Mouse (Mus musculus): ENCODE results near the gene Fam120b. TPM values are rescaled to one million over a fixed set of nuclear protein-coding genes. Genes with fewer than 3 reads are reported as not detected.

The Fam120b gene
- 14.7 and 17.8 TPM in 2 replicates for polyA plus RNA-seq (2015; fragmentation: Nextera tagmentation; extraction: Ambion mirVana)

- WGBS: 1% methylated on average over 31 of the region's 31 CpGs
- H3K36me3 ChIP-seq: no peaks in the 10 kb centered on the region
- H3K4me2 ChIP-seq: peak within 1 kb of the TSS; percentile 89
- peak; percentile 95 for ATAC-seq (replicated peaks; ENCODE audit: insufficient number of reproducible peaks, insufficient read depth, low FRiP score, low read depth)
- H3K27ac ChIP-seq: peak within 1 kb of the TSS; percentile 86
- H3K27me3 ChIP-seq: peaks cover 7% of the 10 kb centered on the region
- peaks cover 13% of the 10 kb centered on the region for H3K4me1 ChIP-seq (replicated peaks)
- no peaks in the 10 kb centered on the region for H3K9me3 ChIP-seq (replicated peaks)
- H3K4me3 ChIP-seq: peak within 1 kb of the TSS; percentile 84
- peak within 1 kb of the TSS; percentile 86 for H3K9ac ChIP-seq
Observed at GRCm38 (mm10) chr17:15395997-15396675, at the start of gene Fam120b. TSS of gene Fam120b (plus strand) at chr17:15396202.

DNA sequence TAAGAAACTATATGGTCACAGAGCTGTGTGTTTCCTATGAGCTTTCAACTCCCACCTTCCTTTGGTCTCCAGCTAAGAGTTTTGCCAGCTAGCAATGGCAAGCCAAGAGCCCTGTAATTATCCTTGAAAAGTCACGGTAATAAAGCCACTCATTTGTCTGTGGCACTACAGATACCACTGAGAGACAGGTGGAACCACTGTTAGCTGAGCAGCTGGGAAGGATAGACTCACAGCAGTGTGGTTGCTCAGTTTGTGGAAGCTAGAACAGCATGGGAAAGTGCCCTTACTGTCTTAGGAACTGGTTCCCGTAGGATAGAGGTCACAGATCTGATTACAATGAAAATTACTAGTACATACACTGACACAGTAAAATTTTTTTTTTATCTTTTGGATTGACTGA, 45.9 kb upstream of the Fam120b start:
- no peaks in the 10 kb centered on the region for H3K27me3 ChIP-seq
- WGBS: 70% methylated on average over 2 of the region's 2 CpGs
- ATAC-seq (replicated peaks; ENCODE audit: insufficient number of reproducible peaks, insufficient read depth, low FRiP score, low read depth): no peak

GRCm38 (mm10) chr17:15352869-15353610, 43.0 kb upstream of the Fam120b start:
- no peaks in the 10 kb centered on the region for H3K36me3 ChIP-seq
- no peak overlapping the region for H3K9ac ChIP-seq
- no peak overlapping the region for H3K4me3 ChIP-seq
- no peak overlapping the region for H3K27ac ChIP-seq
- no peaks in the 10 kb centered on the region for H3K9me3 ChIP-seq (replicated peaks)
- H3K4me2 ChIP-seq: no peak overlapping the region
- no peaks in the 10 kb centered on the region for H3K27me3 ChIP-seq
- ATAC-seq (replicated peaks; ENCODE audit: insufficient number of reproducible peaks, insufficient read depth, low FRiP score, low read depth): no peak
- 52% methylated on average over 10 of the region's 10 CpGs for WGBS
- no peaks in the 10 kb centered on the region for H3K4me1 ChIP-seq (replicated peaks)

More for the DNA sequence above, 45.9 kb upstream of the Fam120b start:
- Histone ChIP-seq H3K9ac (no peak overlapping the region), H3K4me2 (no peak overlapping the region), H3K36me3 (no peaks in the 10 kb centered on the region), H3K27ac (no peak overlapping the region), H3K4me3 (no peak overlapping the region), H3K9me3 (replicated peaks) (no peaks in the 10 kb centered on the region), H3K4me1 (replicated peaks) (no peaks in the 10 kb centered on the region)

DNA sequence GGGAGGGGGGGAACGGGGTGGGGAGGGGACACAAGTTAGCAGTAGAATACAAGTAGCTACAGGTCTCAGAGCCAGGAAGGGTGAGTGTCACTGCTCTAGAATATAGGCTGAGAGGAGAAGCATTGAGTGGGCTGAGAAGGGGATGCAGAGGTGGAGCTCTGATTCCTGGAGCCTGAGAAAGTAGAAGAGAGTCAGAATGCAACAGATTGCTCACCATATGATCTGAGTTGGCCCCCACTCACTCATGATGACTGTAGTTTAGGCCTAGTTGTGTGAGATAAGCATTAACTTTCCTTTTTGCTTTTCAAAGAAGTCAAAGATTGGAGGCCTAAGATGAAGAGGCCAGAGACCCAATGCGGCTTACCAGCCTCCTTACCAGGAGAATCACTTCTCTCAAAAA, 42.0 kb upstream of the Fam120b start:
- H3K4me2 ChIP-seq: no peak overlapping the region
- 69% methylated on average over 2 of the region's 2 CpGs for WGBS
- no peak for ATAC-seq (replicated peaks; ENCODE audit: insufficient number of reproducible peaks, insufficient read depth, low FRiP score, low read depth)

GRCm38 (mm10) chr17:15355072-15355471, 40.9 kb upstream of the Fam120b start:
- no peak for ATAC-seq (replicated peaks; ENCODE audit: insufficient number of reproducible peaks, insufficient read depth, low FRiP score, low read depth)
- Histone ChIP-seq H3K4me1 (replicated peaks) (no peaks in the 10 kb centered on the region), H3K4me3 (no peak overlapping the region), H3K36me3 (no peaks in the 10 kb centered on the region), H3K4me2 (no peak overlapping the region), H3K27me3 (no peaks in the 10 kb centered on the region), H3K27ac (no peak overlapping the region), H3K9ac (no peak overlapping the region), H3K9me3 (replicated peaks) (no peaks in the 10 kb centered on the region)
- WGBS: 87% methylated on average over 3 of the region's 3 CpGs

More for the DNA sequence above, 42.0 kb upstream of the Fam120b start:
- H3K4me1 ChIP-seq (replicated peaks): no peaks in the 10 kb centered on the region
- H3K36me3 ChIP-seq: no peaks in the 10 kb centered on the region
- H3K27me3 ChIP-seq: no peaks in the 10 kb centered on the region
- H3K4me3 ChIP-seq: no peak overlapping the region
- H3K9ac ChIP-seq: no peak overlapping the region
- no peaks in the 10 kb centered on the region for H3K9me3 ChIP-seq (replicated peaks)
- H3K27ac ChIP-seq: no peak overlapping the region

DNA sequence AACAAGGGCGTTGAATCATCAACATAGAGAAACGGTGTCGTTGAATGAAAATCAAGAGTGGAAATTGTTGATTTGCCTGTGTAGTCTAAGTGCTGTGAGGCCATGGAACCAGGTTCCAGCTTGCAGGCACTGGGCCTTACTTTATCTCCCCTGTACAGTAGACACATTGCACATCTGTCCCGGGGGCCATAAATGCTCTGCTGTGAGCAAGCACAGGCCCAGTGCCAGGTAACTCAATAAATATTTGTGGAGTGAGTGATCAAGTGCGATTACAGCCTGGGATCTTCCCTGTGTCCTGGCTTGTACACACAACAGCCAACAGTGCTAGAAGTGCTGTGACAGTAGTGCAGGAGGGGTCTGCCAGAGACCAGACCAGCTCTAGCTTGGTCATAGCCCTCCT, 39.5 kb upstream of the Fam120b start:
- Histone ChIP-seq H3K36me3 (no peaks in the 10 kb centered on the region), H3K9ac (no peak overlapping the region), H3K27ac (no peak overlapping the region), H3K9me3 (replicated peaks) (no peaks in the 10 kb centered on the region), H3K4me3 (no peak overlapping the region), H3K27me3 (no peaks in the 10 kb centered on the region; the same call in 1 of the 2 replicates), H3K4me2 (no peak overlapping the region), H3K4me1 (replicated peaks) (no peaks in the 10 kb centered on the region)
- no peak for ATAC-seq (replicated peaks; ENCODE audit: insufficient number of reproducible peaks, insufficient read depth, low FRiP score, low read depth)
- 76% methylated on average over 5 of the region's 5 CpGs for WGBS

- no peaks in the 10 kb centered on the region for H3K4me1 ChIP-seq (replicated peaks)
- H3K36me3 ChIP-seq: no peaks in the 10 kb centered on the region
- no peak overlapping the region for H3K4me2 ChIP-seq
- H3K9me3 ChIP-seq (replicated peaks): no peaks in the 10 kb centered on the region
- H3K9ac ChIP-seq: no peak overlapping the region
- H3K27me3 ChIP-seq: no peaks in the 10 kb centered on the region; the same call in 1 of the 2 replicates
- ATAC-seq (replicated peaks; ENCODE audit: insufficient number of reproducible peaks, insufficient read depth, low FRiP score, low read depth): no peak
- H3K27ac ChIP-seq: no peak overlapping the region
- 54% methylated on average over 3 of the region's 3 CpGs for WGBS
- H3K4me3 ChIP-seq: no peak overlapping the region
Observed at GRCm38 (mm10) chr17:15357071-15357470, 38.9 kb upstream of the Fam120b start.

- 47% methylated on average over 3 of the region's 3 CpGs for whole genome bisulfite sequencing
- H3K4me2 ChIP-seq: no peak overlapping the region
- no peaks in the 10 kb centered on the region for H3K9me3 ChIP-seq (replicated peaks)
- H3K4me1 ChIP-seq (replicated peaks): no peaks in the 10 kb centered on the region
- H3K9ac ChIP-seq: no peak overlapping the region
- no peak overlapping the region for H3K27ac ChIP-seq
- no peaks in the 10 kb centered on the region for H3K36me3 ChIP-seq
- no peak for ATAC-seq (replicated peaks; ENCODE audit: insufficient number of reproducible peaks, insufficient read depth, low FRiP score, low read depth)
- H3K27me3 ChIP-seq: no peaks in the 10 kb centered on the region; the same call in 1 of the 2 replicates
- H3K4me3 ChIP-seq: no peak overlapping the region
Observed at GRCm38 (mm10) chr17:15363656-15364055, 32.3 kb upstream of the Fam120b start.

- H3K27me3 ChIP-seq: no peaks in the 10 kb centered on the region; the same call in 1 of the 2 replicates
- H3K36me3 ChIP-seq: no peaks in the 10 kb centered on the region
- 49% methylated on average over 5 of the region's 5 CpGs for WGBS
- ATAC-seq (replicated peaks; ENCODE audit: insufficient number of reproducible peaks, insufficient read depth, low FRiP score, low read depth): 0 out of 2 replicates have a peak, but pooled peaks have one; percentile 64
- no peak overlapping the region for H3K4me3 ChIP-seq
- no peak overlapping the region for H3K4me2 ChIP-seq
- no peaks in the 10 kb centered on the region for H3K4me1 ChIP-seq (replicated peaks)
- no peaks in the 10 kb centered on the region for H3K9me3 ChIP-seq (replicated peaks)
- no peak overlapping the region for H3K27ac ChIP-seq
- H3K9ac ChIP-seq: no peak overlapping the region
Observed at GRCm38 (mm10) chr17:15365650-15366049, 30.4 kb upstream of the Fam120b start.

DNA sequence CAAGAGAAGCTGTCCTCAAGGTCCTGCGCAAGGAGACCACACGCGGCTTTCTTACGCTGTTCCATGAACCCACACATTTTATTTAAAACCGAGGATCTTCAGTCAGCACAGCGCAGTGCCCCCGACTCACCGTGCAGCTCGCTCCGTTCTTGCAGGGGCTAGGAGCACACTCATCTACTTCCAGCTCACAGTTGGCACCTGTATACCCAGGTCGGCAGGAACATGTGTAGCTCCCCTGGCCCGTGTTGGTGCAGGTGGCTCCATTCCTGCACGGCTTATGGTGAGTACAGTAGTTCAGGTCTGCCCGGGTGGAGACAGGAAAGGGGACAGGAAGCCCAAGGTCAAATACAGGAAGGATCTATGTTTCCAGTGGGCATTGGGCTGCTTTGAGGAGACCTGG, 25.6 kb upstream of the Fam120b start:
- no peaks in the 10 kb centered on the region for H3K36me3 ChIP-seq
- peaks cover 40% of the 10 kb centered on the region for H3K27me3 ChIP-seq
- no peak overlapping the region for H3K27ac ChIP-seq
- peaks cover 22% of the 10 kb centered on the region for H3K4me1 ChIP-seq (replicated peaks)
- no peak for ATAC-seq (replicated peaks; ENCODE audit: insufficient number of reproducible peaks, insufficient read depth, low FRiP score, low read depth)
- H3K9me3 ChIP-seq (replicated peaks): no peaks in the 10 kb centered on the region
- no peak overlapping the region for H3K4me2 ChIP-seq
- 84% methylated on average over 14 of the region's 14 CpGs for WGBS
- H3K9ac ChIP-seq: no peak overlapping the region
- no peak overlapping the region for H3K4me3 ChIP-seq

GRCm38 (mm10) chr17:15371967-15372835, 23.8 kb upstream of the Fam120b start:
- Histone ChIP-seq H3K9ac (no peak overlapping the region), H3K36me3 (no peaks in the 10 kb centered on the region), H3K27me3 (peaks cover 56% of the 10 kb centered on the region), H3K9me3 (replicated peaks) (no peaks in the 10 kb centered on the region), H3K4me3 (0 out of 2 replicates have a peak overlapping the region, but pooled peaks have one; percentile 5), H3K27ac (peak overlapping the region; percentile 66), H3K4me1 (replicated peaks) (peaks cover 34% of the 10 kb centered on the region), H3K4me2 (peak overlapping the region; percentile 100)
- WGBS: 52% methylated on average over 17 of the region's 17 CpGs
- no peak for ATAC-seq (replicated peaks; ENCODE audit: insufficient number of reproducible peaks, insufficient read depth, low FRiP score, low read depth)

All from heart, embryonic 15.5 days (tissue).